Mouse (Mus musculus): ENCODE measurements around the gene Aldh4a1.

Gene Aldh4a1

GRCm38 (mm10) chr4:139622373-139623282, at the start of gene Aldh4a1:
Gene Aldh4a1 (plus strand): TSS chr4:139622866.
- DNase-seq, result peak; percentile 99

GRCm38 (mm10) chr4:139572928-139573512, 49.6 kb upstream of the Aldh4a1 start:
- no peak for DNase-seq

GRCm38 (mm10) chr4:139574156-139574798, 48.4 kb upstream of the Aldh4a1 start:
- peak; percentile 99 for DNase-seq

DNA sequence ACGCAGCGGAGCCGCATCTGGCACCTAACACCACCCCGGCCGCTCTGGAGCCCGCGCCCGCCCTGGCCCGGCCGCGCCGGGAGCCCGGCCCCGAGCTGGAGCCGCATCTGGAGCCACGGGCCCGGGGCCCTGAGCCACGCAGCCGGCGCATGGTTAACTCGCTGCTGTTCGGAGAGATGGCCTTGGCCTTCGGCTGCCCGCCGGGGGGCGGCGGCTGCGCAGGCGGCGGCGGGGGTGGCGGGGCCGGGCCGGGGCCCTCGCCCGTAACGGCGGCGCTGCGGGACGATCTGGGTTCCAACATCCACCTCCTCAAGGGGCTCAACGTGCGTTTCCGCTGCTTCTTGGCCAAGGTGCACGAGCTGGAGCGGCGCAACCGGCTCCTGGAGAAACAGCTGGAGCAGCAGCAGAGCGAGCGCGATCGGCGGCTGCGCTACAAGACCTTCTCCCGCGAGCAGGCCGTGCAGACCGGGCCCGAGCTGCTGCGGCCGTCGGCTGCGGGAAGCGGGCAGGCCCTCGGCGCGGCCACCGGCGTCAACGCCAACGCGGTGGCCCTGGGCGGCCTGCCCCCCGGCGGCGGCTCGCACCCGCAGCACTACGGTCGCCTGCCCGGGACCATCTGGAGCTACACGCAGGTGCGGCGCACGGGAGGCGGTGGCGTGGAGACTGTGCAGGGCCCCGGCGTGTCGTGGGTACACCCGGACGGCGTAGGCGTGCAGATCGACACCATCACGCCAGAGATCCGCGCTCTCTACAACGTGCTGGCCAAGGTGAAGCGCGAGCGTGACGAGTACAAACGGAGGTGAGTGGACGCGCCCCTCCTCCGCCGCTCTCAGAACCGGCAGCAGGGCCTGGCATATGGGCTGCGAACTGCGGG, 47.6 kb upstream of the Aldh4a1 start:
- peak; percentile 54 for DNase-seq

DNA sequence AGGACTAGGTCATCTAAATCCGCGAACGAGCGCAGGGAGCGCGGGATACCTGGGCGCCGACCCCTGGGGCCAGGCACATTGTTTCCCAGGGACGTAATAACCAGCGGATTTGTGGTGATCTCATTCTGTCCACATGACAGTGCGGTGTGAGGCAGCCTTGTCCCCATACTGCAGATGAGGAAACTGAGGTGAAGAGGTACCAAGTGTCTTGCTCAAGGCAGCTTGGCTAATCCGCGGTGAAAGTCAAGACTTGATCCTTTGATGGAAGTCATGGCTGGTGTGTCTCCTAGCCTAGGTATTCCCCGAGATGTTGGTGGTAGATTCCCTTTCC, 47.0 kb upstream of the Aldh4a1 start:
- DNase-seq, result no peak

DNA sequence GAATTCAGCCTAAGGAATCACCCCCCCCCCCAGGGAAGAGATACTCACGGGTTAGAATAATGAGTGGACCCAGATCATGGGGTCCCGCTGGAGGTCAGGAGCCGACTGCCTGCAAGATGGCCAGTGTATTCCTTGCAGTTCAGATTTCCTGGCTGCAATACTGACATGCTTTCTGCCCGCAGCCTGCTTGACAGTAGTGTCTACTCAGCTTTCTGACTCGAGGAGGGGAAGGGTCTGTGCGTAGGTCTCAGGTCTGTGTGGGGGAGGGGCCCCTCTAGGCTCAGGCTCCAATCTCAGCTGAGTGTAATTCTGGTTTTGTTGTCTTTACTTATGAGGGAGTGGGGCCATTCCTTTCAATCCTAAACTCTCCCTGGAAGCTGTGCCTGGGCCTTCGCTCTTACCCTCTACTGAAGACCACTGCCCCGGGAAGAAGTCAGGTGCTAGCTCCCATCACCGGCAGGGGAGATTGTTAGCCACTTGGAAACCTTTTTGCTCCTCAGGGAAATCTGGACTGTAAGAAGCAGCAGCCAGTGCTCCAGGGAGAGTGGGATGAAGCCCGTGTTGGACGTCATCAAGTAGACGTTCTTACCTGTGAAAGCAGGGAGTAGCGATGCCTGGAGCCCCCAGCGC, 46.3 kb upstream of the Aldh4a1 start:
- DNase-seq, result no peak

DNA sequence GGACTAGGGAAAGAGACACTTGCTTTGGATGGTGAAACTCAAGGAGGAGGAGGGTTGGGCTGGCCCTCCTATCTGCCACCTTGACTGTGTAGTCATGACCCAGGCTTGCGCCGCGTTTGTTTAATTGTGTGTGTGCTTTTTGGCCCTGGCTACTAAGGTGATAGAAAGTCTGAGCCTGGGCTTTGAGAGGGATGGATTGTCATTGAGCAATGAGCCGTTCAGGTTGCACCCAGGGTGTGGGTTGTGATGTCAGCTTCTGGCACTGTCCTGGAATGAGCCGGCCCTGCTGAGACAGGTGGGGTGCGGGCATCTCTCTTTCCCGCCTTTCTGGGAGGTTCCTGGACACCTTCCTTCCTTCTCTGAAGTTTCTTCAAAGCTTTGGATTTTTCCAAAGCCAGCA, 45.7 kb upstream of the Aldh4a1 start:
- no peak for DNase-seq

DNA sequence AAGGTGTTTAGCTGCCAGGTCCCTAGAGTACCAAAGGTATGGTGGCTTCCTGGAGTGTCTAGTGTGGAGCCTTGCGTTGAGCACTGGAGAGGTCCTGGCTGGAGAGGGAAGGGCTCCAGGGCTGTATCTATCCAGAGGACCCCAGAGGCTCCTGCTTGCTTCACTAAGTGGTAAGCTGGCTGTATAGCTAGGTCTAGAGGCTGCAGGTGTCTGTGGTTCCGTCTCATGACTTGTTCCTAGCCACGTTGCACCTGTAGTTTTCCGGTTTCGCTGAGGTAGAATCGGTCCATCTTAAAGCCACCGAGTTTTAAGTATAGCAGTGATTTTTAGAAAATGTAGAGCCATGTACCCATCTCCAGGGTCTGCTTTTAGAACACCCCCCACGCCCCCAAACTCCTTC, 44.3 kb upstream of the Aldh4a1 start:
- no peak for DNase-seq

GRCm38 (mm10) chr4:139579003-139579402, 43.7 kb upstream of the Aldh4a1 start:
- no peak for DNase-seq

DNA sequence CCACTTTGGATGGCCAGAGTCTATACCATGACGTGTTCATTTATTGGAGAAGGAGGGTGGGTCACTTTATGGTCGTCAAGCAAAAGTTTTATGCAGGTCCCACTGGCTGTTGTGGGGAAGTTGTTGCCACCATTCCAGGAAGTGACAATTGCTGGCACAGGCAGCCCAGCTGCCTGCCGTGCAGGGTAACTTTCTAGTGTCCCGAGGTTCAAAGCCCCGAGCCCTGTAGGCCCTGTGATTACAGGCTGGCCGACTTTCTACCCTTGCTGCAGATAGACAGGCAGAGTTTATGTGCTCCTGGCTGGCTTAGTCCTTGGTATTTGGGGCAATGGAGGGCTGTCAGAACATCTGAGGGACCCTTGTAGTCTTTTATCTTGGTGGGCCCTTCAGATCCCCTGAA, 43.2 kb upstream of the Aldh4a1 start:
- DNase-seq, result no peak

DNA sequence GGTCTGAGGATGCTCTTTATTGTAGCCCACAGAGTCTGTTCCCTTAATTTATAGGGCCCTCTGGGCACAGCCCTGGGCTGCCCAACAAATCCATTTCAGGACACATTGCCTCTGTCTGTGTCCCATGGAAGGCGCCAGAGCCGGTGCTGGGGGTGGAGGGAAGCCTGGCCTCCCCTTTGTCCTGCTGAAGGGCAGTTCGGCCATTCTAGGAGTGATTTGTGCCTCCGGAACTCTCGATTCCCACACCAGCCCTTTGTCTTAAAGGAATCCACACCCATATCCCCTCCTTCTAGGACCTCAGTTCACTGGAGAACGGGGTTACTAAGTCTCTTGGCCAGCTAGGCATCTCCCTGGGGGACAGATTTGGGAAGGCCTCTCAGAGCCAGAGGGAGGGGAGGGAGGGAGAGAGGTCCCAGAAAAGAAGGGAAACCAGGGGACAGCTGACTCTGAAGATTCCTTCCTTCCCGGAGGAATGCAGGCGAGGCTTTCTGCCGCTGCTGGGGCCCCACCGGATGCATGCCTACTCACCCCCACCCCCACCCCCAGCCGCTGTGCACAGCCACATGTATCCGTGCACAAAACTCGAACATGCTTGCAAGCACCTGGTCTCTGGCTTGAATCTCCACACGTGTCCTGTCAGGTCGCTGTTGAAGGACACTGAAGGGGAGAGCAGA, 41.9 kb upstream of the Aldh4a1 start:
- peak; percentile 34 for DNase-seq

DNA sequence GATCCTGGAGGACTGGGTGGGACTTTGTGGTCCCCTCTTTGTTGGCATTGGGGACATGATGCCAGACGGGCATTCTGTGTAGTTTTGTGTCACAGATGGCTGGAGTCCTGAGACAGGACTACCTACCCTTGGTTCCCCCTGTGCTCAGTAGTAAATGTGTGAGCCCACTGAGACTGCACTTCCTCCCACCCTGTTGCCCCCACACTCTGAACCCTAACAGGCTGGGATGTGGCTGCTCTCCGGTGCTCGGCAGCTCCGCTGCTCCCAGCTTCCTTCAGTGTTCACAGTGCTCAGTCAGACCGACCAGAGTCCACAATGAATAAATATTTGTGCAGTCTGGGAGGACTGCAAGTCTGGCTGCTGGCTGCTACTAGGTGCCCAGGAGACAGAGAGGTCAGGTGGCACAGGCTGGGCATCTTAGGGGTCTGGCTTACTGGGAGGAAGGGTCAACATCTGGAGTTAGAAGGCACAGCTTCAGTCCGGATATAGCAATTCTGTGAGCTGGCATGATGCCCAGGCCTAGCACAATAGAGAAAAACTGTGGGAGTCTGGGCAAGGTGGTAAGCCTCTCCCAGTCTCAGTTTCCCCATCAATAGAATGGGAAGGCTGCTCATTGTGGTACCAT, 41.1 kb upstream of the Aldh4a1 start:
- DNase-seq, result peak; percentile 37

GRCm38 (mm10) chr4:139582346-139582745, 40.3 kb upstream of the Aldh4a1 start:
- no peak for DNase-seq

- DNase-seq, result no peak
Observed at GRCm38 (mm10) chr4:139582903-139583302, 39.8 kb upstream of the Aldh4a1 start.

DNA sequence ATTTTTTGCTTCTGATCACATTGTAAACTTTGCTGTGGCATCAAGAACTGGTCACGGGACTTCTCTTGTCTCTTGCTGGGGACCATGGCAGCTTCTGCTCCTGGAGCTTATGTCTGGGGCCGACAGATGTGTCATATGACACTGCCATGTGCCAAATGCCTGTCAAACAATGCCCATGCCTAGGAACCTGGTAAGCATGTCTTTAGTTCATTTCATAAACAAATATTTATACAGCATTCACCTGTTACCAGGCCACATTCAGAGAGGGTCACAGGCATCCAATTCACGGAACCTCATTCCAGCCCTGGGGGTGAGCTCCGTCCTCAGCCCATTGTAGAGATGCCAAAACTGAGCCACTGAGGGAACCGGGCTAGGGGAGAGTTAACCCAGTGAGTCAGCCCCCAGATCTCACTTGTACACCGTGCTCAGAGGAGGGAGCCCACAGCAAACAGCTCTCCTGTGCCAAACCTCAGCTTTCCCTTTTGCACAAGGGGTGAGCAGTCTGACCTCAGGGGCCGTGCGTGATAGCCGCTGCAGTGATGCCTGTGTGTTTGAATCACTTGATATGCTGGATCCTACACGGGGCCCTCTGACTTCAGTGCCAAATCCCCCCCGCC, 38.9 kb upstream of the Aldh4a1 start:
- no peak for DNase-seq

- DNase-seq, result no peak
Observed at GRCm38 (mm10) chr4:139584704-139585103, 38.0 kb upstream of the Aldh4a1 start.

- DNase-seq, result no peak
Observed at GRCm38 (mm10) chr4:139585713-139586112, 37.0 kb upstream of the Aldh4a1 start.

DNA sequence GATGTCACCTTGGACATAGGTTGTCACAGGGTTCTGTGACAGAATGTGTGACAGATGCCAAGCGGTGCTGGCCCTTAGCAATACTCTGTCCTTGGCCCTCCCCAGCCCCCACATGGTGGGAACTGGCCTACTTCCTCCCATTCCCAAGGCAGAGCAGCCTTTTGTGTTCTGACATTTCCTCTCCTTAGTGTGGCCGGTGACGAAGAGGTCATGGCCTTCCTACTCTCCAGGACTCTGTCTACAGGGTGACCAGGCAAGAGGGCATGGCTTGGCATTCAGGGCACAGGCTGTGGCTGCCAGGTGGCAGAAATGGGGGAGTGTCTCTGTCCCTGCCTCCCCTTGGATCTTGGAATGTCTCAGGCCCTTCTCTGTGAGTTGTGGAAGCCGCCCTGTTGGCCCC, 35.3 kb upstream of the Aldh4a1 start:
- no peak for DNase-seq

GRCm38 (mm10) chr4:139587773-139588172, 34.9 kb upstream of the Aldh4a1 start:
- DNase-seq, result no peak

GRCm38 (mm10) chr4:139589351-139590027, 33.2 kb upstream of the Aldh4a1 start:
- DNase-seq, result no peak

Data from retina, postnatal 1 day (tissue).